Mouse (Mus musculus) spleen, adult 18-20 months (tissue): ENCODE measurements around the gene Csmd2.

Experiments used
- DNase-seq, 2 experiments: peaks; one replicate each; pipeline ENCODE4 v3.0.0; 2022; ENCODE audit warnings: mixed read lengths in 2 of 2

Gene Csmd2

GRCm38 (mm10) chr4:128260907-128261560 lies 273.4 kb downstream of the Csmd2 start, which contains the start of gene Hmgb4:
Gene Hmgb4, minus strand, starts transcription at chr4:128260957.
- no peak for DNase-seq

GRCm38 (mm10) chr4:128264491-128264890 lies 276.8 kb downstream of the Csmd2 start:
- DNase-seq: no peak

- DNase-seq: no peak
Measured at GRCm38 (mm10) chr4:128265341-128265740, 277.7 kb downstream of the Csmd2 start.

- DNase-seq: no peak
Measured at GRCm38 (mm10) chr4:128269261-128269875, 281.7 kb downstream of the Csmd2 start.

- DNase-seq: no peak
Measured at GRCm38 (mm10) chr4:128270177-128270576, 282.5 kb downstream of the Csmd2 start.

GRCm38 (mm10) chr4:128270931-128271330 lies 283.3 kb downstream of the Csmd2 start:
- no peak for DNase-seq

- DNase-seq: no peak
Measured at GRCm38 (mm10) chr4:128272501-128272900, 284.8 kb downstream of the Csmd2 start.

DNA sequence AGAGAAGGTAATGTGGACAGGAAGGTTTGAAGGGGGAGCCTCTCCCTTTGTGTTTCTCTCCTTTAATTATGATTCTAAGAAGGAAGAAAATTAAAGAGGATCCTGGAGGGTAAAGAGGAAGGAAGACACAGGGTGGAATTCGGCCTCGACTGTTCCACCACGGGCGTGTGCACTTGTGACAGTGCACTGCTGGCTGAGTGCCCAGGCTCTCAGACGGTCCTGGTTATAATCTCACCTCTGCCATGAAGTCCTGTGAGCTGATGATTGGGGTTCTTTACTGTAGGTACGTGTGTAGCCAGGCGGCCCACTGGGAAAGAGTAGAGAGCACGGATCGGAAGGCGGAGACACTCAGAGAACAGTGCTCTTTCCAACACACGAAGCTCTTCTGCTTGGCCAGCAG lies 285.5 kb downstream of the Csmd2 start:
- no peak for DNase-seq

DNA sequence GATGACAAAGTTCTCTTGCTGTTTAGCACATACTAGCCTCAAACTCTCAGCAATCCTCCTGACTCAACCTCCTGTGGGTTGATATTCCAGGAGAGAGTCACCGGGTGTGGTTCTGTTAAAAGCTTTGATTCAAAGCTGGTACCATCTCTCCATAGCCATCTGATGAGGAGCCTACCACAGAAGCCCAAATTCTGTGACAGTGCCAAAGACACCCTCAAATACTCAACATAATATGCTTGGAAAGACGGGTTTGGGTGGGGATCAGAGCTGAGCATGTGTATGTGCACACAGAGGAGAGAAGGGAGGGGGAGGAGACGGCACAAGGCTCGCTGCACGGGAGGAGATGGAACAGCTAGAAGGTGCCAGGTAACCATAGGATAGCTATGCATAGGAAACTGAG lies 287.5 kb downstream of the Csmd2 start:
- no peak for DNase-seq

DNA sequence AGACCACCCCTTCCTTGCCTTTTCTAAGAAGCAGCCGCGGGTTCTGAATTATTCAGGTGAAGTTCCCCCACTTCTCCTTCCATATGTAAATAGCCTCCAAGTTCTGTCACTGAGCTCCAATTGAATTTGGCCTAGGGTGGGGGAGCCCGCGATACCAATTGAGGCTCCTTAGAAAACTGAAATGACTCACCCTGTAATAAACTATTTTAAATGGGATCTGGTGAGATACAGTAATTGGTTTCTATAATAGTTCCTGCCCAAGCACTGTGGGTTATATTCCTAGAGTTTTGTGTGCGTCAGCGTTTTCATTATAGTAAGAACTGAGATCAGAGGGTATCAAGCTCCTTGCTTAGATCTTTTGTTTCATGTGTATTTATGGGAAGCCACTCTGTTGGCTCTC lies 287.9 kb downstream of the Csmd2 start:
- no peak for DNase-seq

DNA sequence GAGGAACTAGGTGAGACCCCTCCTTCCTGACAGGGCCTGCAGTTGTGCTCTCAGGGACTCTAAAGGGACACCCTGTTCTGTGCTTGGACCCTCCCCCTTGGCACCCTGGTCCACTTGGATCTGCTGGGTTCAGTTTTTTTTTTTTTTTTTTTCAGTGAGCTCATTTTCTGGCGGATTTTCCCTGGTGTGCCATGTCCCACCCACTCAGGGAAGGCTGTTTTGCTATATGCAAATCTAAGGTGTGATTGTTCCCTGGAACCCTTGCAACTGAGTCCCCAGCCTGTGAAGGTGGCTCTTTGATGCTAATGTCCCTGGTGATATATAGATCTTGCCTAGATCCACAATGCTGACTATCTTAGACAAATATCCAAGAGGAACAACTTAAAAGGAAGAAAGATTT lies 297.4 kb downstream of the Csmd2 start:
- DNase-seq: no peak

GRCm38 (mm10) chr4:128288095-128288494 lies 300.4 kb downstream of the Csmd2 start:
- DNase-seq: no peak

DNA sequence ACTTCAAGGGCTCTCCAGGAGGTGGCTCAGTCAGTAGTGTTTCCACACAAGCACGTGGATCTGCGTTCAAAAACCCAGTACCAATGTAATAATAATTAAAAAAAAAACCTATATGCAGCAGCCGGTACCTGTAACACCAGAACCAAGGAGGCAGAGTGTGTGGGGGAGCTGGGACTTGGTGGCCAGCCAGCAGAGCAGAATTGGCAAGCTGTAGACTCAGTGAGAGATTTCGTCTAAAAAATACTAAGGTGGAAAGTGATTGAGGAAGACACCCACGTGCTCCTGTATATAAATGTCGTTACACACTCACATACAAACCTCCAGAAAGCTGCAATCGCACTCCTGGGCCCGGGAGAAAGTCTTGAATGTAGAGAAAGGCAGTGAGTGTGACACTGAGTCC lies 316.4 kb downstream of the Csmd2 start:
- no peak for DNase-seq

DNA sequence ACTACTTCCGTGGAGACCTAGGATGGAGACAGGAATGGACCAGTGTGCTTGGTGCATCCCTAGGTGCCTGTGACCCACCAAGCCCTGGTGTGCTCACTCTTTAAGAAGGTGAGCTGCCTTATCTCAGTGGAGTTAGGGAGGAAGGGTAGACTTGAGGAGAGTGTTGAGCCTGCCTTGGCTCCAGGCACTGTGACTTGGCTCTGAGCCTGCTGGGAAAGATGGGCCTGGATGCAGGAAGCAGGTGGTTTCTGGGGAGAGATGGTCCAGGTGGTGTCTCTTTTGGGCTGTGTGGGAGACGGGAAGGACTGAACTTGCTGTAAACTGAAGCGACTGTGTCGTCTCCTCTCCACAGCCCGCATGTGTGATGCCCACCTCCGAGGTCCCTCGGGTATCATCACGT lies 318.4 kb downstream of the Csmd2 start:
- DNase-seq: no peak

DNA sequence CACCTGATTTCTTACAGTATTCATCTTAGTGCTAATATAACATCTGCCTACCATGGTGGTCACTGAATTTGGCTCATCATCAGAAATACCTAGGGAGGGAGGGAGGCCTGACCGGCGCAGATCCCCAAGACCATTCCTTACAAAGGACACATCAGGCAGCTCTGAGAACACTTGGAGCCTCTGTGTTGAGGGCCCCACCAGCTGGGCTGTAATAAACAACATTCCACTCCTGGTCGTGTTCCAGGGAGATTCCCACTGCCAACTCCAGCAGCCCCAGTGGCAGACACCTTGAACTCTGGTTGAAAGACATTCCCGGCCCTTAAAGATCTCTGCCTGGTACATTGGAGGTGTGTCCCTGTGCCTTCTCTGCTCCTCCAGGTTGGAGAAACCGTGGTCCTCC lies 327.7 kb downstream of the Csmd2 start:
- DNase-seq: no peak

GRCm38 (mm10) chr4:128317951-128318350 lies 330.3 kb downstream of the Csmd2 start:
- no peak for DNase-seq

DNA sequence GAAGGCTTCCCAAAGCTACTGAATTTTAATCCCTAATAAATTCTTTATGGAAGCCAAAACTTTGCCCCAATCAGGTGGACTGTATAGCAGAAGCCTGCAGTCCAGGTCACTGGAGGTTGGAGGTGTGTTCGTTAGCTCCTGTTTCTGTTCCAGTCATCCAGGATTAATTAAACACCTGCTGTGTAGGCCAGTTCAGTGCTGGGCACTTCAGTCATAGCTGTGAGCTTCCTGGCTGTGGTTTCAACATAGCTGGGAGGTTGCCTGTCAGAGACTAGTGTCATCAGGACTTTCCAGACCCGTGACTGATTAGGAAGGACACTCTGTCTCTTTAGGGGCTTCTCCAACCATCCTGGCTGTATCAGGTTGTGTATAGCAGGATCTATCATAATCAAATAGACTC lies 337.9 kb downstream of the Csmd2 start:
- no peak for DNase-seq

- DNase-seq: no peak
Measured at GRCm38 (mm10) chr4:128326755-128327154, 339.1 kb downstream of the Csmd2 start.

DNA sequence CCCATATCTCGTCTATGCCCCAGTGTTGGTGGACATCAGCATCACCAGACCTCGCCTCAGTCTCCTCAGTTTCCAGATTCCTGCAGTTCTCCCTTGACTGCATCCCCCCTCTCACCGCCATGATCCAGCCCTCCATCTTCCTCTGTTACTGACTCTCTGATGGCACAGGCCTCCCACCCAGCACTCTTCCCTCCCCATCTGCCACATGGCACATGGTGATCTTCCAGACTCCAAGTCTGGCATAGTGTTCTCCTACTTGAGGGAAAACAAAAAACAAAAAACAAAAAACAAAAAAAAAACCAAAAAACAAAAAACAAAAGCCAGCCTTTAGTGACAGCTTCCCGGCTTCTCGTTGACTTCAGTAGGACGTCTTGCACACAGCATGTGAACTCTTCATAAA lies 339.8 kb downstream of the Csmd2 start:
- DNase-seq: no peak

- DNase-seq: no peak
Measured at GRCm38 (mm10) chr4:128330519-128330918, 342.9 kb downstream of the Csmd2 start.

DNA sequence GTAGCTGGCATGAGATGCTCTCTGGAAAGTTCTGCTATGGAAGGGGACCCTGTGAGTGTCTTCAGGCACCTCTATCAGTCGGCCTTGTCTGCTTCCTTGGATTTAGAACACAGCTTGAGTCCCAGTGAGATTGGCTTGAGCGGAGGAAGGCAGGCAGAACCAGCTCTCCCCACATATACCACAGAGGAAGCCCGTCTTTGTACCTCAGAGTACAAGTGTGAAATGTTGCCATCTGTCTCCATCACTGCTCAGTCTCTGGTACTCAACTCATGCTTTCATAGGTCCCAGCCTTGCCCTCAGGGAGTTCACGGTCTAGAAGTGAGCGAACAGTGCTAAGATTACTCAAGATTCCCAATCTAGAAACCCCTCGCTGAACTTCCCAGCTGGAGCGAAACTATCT lies 352.8 kb downstream of the Csmd2 start:
- DNase-seq: no peak

DNA sequence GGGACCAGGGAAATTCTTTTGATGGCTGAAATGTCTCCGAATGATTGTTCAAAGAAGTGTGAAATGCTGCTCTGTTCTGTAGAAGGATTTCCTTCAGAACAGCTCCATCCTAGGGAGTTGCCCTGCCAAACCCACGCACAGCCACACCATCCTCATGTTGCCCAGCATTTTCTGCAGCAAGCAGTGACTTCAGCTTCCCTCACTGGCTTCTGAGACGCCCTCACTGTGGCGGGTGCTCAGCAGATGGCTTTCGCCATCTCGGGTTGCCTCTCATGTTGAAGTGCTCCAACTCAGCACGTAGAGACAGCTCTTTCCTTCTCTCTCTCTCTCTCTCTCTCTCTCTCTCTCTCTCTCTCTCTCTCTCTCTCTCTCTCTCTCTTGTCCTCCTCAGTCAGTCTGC lies 353.7 kb downstream of the Csmd2 start:
- no peak for DNase-seq

DNA sequence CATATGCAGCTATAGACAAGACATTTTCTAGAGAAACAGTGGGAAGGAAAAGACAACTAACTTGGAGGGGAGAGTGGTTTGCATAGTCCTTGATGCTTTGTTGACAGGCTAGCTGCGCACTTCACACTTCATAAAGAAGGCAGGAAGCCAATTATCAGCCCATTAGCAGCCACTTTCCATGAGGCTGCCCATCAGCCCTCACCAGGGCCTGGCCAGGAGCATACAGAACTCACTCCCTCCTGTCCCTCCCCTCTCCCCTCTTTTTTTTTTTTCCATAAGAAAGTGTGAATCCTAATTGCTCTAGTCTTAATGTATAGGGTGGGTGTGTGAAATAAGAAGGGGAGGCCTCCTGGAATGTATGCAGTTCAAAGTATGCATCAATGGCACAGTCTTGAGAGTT lies 354.6 kb downstream of the Csmd2 start:
- no peak for DNase-seq

- DNase-seq: no peak
Measured at GRCm38 (mm10) chr4:128358751-128359150, 371.1 kb downstream of the Csmd2 start.

DNA sequence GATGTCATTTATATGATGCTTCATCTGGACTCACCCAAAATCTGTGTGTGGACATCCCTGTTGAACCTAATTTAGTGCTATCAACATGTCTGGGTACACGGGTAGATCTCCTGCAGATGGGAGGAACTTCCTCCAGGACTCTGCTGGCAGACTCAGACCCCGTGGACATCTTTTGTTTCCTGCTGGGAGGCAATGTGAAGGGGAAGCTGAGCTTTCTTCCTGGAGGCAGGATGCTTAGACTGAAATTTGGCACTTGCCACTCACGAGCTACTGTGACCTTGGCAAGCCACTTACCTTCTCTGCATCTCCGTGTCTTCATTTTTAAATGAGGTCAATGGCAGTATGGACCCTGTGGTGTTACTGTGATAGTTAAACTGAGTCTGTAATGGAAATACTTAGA lies 378.2 kb downstream of the Csmd2 start:
- DNase-seq: no peak
